Mouse (Mus musculus) c-Kit-positive CD71-positive TER-119-negative erythroid progenitor cells, embryonic 14.5 days (primary cell): Measurements from ENCODE around the gene Gm9508.

Experiments used
- DNase-seq: peaks from one replicate; pipeline ENCODE4 v3.0.0-alpha.2; 2013; ENCODE audit warnings: low read depth

The Gm9508 gene

GRCm38 (mm10) chr10:77670710-77671109 is 26.3 kb downstream of the Gm9508 start:
- DNase-seq = no peak

- DNase-seq = no peak
Observed at GRCm38 (mm10) chr10:77667402-77667801, 29.6 kb downstream of the Gm9508 start.

GRCm38 (mm10) chr10:77666342-77666741 is 30.7 kb downstream of the Gm9508 start:
- DNase-seq = no peak

GRCm38 (mm10) chr10:77663949-77664665 is 32.9 kb downstream of the Gm9508 start:
- no peak for DNase-seq

GRCm38 (mm10) chr10:77658286-77658994 is 38.6 kb downstream of the Gm9508 start:
- no peak for DNase-seq

- no peak for DNase-seq
Observed at GRCm38 (mm10) chr10:77652046-77652445, 45.0 kb downstream of the Gm9508 start.

- DNase-seq = no peak
Observed at GRCm38 (mm10) chr10:77647901-77648300, 49.1 kb downstream of the Gm9508 start.

- DNase-seq = no peak
Observed at GRCm38 (mm10) chr10:77647461-77647860, 49.6 kb downstream of the Gm9508 start.
